Mouse (Mus musculus) spleen, postnatal 4 days (tissue): Measurements from ENCODE around the gene Nadk.

Source experiments
- DNase-seq, 2 experiments: peaks; one replicate each; pipeline ENCODE4 v3.0.0; 2022; ENCODE audit warnings: low spot score in 2 of 2

Nadk gene

DNA sequence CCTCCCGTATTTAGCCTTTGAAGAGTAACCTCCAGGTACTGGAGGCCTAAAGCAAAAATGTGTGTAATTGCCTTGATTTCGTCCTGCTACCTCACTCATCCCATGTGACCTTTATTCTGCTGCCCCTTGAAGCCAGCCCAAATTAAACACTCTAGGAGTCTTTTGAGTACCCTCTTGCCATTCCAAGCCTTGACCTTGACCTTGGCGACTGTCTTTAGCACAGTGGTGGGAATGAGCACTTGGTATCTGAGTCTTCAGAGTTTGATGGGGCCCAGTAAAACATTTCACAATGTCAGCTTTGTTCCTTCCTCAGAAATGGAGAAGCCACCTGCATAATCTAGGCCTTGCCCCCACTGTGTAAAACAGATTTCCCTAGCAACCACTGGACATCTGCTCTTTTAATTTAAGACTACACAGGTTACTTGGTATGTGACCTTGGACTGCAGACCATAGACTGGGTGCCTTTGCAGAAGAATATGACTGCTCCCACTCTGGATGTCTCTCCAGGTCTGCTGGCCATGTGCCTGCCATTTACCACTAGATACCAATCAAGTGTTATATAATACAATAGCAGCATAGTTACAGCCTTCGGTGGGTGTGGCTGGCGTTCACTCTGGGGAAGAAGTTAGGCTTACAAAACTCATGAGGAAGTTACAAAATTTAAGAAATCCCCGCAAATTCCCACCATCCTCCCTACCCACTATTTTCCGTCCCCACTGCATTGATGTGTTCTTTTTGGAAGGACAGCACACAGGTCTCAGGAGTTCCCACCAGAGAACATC is at the start of gene Nadk:
Gene Nadk, plus strand, starts transcription at position 718 of the 782 bp plus-strand sequence.
- DNase-seq = no peak

DNA sequence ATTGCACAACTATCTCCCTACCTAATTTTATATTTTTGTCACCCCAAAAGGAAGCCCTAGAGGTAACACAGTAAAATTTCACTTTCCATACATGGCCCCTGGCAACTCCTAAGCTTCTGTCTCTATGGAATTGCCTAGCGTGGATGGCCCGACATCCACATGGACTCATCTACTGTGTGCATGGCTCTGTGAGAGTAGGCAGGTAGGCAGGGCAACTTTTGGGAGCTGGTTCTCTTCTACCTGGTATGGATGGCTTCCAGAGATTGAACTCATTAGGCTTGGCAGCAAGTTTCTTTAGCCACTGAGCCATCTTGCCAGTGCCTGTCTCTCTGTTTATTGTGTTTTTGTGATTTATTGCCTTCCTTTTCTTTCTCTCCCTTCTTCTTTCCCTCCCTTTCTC is 47.4 kb upstream of the Nadk start:
- DNase-seq = no peak

DNA sequence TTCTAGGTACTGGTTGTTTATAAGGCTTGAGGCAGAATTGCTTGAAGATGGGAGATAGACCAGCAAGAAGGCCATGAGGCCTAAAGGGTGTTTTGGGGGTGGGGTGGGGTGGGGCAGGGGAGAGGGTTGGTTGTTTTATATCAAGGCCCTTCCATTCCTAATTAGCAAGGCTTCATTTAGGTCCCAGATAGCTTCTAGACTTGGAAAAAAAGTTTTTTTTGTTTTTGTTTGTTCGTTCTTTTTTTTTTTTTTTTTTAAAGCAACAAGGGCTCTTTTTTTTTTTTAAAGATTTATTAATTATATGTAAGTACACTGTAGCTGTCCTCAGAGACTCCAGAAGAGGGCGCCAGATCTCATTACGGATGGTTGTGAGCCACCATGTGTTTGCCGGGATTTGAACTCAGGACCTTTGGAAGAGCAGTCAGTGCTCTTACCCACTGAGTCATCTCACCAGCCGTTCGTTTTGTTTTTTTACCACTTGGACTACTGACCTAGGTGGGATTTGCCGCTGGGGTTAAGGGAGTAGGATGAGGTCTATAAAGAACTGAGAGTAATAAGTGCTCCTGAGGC is 44.1 kb upstream of the Nadk start:
- DNase-seq = no peak

DNA sequence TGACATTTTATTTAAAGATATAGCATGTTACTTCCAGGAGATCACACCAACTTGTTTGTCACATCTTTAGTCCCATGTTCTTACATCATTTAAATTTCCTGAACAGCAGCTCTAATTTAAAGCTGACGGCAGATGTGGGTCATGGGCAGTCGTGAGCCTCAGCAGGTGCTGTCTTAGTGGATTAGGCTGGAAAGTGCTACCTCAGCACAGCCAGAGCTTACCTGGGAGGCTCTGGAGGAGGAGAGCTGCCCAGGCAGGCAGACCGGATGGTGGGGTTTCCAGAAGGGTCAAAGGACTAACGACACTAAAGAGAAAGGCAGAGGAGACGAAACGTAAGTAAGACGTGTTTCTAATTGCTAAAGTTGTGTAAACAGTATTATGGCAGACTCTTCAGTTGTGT is 39.9 kb upstream of the Nadk start:
- DNase-seq = no peak

DNA sequence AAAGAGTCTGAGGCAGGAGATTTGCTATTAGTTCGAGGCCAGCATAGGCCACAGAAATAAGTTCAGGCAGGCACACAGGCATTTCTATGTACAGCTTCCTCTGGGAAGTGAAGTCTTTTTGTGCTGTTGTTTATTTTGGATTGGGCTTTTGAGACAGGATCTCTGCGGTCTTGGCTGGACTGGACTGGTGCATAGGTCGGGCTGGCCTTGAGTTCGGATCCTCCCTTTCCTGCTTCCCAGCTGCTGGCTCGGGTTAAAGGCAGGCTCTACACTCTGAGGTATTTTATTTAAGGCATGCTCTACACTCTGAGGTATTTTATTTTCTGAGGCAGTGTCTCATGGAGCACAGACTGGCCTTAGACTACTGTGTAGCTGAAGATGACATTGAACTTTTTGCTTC is 36.4 kb upstream of the Nadk start:
- no peak for DNase-seq

DNA sequence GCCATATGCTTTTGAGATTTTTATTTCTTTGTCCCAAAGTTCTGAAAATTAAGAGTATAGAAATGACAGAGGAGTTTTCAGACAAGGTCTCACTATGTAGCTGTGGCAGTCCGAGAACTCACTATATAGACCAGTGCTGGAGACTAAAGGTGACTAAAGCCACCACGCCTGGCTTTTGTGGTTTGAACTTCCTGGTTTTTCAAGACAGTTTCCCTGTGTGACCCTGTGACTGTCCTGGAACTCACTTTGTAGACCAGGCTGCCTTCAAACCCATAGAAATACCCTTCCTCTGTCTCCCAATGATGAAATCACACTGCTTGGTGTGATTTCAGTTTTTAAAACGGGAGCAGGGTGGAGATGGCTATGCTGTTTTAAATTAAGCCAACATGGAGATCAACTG is 32.9 kb upstream of the Nadk start:
- no peak for DNase-seq

DNA sequence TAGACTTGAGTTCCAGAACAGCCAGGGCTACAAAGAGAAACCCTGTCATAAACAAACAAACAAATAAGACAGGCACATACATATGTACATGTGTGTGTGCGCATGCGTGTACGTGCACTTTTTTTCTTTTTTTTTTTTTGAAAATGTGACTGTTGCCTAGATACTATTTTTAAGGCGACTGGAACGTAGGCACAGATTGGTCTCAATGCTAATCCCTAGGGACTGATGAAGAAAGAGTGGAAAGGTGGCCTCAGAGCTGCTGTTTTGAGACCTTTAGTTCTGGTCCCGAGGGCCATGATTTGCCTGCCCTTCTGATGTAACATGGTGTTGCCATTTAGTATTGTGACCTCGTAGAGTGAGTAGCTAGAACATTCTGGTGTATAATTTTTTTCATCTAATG is 12.2 kb upstream of the Nadk start:
- DNase-seq = no peak

DNA sequence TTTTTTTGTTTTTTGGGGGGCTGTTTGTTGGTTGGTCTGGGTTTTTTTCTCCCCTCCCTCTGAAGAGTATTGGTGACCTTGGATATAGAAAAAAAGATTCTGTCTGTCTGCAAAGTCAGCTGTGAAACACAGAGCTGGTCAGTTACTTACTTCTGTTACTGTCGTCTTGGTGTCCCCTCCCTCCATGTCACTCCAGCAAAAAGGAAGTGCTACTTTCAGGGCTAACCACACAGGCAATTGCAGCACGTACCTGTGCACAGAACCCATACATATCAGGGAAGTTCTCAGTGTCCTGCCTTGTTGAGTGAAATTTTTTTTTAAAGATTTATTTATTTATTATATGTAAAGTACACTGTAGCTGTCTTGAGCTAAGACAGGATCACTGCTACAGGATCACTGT is 11.7 kb upstream of the Nadk start:
- DNase-seq = no peak

DNA sequence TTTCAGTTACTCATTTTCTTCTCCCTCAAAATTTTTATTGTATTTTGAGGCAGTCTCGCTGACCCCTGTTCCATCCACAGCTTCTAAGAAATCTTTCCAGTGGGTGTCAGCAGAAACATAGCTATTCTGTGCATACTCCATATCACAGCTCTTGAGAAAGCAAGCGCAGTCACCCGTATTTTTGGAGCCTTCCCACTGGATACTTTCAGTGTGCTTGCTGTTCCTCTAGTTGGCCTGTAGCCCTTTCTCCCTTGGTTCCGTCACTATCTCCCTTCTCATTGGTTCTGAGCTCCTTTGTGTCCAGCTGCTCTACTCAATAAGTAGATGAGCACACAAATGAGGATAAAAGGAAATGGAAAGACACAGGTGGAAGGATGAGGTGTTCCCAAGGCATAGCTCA is 11.1 kb upstream of the Nadk start:
- DNase-seq = no peak

DNA sequence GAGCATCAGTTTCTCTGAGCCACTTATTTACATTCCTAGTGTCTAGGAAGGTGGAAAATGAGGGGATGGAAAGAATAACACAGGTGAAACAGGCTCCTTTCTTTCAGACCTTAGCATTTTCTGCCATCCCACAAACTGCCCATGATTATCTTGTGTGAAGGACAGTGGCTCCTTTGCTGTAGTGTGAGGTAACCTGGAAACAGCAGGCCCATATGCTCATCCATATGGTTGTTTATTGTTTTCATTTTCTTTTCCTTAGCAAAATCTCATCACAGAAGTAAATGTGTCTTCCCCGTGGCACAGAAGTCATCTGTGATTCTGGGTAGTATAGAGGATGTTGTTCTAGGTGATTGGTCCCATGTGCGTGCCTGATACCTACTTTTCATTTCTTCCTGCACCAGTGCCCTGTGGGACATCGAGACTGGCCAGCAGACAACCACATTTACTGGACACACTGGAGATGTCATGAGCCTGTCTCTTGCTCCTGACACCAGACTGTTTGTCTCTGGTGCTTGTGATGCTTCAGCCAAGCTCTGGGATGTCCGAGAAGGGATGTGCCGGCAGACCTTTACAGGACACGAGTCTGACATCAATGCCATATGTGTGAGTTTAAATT is 9.2 kb upstream of the Nadk start:
- DNase-seq = no peak

DNA sequence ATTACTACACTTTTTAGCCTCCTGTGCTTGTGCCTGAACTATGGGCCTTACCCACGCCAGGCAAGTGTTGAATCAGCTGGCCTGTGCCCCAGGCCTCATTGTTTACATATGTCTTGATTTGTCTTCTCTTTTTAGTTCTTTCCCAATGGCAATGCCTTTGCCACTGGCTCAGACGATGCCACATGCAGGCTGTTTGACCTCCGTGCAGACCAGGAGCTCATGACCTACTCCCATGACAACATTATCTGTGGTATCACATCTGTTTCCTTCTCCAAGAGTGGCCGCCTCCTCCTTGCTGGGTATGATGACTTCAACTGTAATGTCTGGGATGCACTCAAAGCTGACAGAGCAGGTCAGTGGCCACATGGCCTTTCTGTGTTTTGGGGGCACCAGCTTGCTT is 7.3 kb upstream of the Nadk start:
- no peak for DNase-seq

DNA sequence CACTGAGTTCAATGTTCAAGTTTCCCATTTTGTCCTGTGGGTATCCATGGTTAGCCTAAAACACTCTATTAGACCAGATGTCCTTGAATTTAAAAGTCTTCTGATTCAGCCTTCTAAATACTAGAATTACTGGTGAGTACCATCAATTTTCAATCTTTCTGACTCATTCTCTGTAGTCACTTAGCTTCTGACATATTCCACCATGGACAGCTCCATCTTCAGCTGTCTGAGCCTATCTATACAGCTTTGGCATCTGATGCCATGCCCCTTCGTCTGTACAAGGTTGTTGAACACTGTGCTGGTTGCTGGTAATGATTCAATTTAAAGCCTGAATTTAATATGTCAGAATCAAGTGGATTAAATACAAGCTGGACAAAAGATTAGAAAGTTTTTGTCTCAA is 6.7 kb upstream of the Nadk start:
- DNase-seq = no peak

DNA sequence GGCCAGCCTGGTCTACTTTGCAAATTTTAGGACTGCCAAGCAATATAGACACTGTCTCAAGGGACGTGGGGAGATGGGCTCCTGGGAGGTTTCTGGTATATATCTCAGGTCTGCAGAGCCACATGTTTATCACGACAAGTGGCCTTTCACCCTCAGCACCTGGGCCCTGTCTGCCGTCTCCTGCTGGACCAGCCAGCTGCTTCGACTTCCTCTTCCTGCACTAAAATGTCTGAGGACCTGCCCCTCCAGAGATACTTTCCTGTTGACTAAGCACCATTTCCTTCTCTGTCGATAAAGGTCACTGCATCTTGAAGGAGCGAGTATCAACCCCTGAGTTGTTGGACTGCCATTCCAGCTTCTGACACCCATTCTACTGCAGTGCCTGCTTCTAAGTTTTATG is 2.7 kb upstream of the Nadk start:
- DNase-seq = no peak

DNA sequence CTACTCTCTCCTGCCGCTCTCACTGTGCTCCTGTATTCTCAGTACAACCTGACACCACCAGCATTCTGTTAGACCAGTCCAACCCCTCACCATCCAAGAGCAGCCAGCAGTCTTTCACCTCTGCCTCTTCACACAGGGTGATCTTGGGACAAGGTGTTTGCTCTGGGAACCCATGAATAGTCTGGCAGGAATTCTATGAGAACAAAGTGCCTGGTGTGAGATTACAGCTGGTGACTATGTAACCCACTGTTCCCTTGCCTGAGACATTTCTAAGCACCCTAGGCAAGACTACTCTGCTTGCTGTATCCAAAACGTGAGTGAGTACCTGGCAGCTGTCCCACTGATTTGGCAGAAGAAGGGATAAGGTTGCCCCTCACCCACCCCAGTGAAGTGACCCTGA is 1.2 kb upstream of the Nadk start:
- DNase-seq = no peak

DNA sequence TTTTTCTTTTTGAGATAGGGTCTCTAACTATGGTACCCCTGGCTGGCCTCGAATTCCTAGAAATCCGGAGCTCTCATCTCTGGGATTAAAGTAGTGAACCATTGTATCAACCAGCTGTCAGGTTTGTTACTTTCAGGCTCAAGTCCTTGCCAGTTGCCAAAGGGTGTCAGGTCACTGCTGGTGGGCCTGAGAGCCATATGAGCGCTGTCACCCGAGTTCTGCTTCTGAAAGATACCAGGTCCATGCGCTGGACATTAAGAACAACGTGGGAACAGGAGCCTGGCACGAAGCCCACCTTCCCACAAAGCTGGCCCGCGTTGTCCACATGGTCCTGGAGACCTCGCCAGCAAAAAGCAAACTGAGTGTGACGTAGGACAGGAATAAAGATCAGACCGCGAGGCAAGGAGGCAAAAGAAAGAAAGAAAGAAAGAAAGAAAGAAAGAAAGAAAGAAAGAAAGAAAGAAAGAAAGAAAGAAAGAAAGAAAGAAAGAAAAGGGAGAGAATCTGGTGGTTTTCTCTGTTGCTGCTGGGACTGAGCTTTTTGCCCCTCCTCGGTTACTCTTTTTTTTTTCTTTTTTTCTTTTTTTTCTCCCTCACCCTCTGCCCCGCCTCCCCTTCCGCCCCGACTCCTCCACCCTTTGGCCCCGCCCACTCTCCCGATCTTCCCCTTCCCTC is 684 bp downstream of the Nadk start:
- DNase-seq = peak; percentile 42 to 73

DNA sequence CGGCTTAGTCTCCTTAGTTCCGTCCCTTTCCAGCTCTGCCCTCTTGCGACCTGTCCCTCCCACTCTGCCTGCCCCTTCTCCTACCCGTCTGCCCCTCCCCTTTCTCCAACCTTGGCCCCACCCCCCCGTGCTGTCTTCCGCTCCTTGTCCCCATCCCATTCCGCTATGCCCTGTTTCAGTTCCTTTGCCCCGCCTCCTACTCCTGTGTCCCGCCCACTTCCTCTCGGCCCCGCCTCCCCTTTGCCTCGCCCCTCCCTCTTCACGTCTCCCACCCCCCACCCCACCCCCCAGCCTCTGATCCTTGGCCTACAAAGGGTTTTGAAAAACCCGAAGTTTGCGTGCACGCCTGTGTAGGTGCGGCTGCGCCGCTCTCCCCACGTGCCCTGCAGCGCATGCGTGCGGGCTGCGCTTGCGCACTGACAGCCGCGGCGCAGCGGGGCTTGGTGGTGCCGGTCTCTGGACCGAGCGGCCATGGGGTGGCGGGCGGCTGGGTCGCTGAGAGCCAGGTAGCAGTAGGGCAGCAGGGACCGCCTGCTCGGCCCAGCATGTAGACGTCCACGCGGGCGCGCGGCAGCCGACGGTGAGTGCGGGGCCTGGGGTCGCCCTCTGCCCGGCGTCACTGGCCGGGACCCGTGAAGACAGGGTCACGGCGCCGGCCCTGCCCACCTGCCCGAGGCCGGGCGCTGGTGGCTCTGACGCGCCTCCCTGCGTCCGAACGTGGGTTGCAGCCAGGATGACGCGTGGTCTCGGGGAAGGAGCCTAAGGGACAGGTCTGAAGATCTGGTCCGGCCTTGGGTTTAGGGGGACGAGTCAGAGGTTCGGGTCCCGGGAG is 1.4 kb downstream of the Nadk start:
- DNase-seq = peak; percentile 95

DNA sequence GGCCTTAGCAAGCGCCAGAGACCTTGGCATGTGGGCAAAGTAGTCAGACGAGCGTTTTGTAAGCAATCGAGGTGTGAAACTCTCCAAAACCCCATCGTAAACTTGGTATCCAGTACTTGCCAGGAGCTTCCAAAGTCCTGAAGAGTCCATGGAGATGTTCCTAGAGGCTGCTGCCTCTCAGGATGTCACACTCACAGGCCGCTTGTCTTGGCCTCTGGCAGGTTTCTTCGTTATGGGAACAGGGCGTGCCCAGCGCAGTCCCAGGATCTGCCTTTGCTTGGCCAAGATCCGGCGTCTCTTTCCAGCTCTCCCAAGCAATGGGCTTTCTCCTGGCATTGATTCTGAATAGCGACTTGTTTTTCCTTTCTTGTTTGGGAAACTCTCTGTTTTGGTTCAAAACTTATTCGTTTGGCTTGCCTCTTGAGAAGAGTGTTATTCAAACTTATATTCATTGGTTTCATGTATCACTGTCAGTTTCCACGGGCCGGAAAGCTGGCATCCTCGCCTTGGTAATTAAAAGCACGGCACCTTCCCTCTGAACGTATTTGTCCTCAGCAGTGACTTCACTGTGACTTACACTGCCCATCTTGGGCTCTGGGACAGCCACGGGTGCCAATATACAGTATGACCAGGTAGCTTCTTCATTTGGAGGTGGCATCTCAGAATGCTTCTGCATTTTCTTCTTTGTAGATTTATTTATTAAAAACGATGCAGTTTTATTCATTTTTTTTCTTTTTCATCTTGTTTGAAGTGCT is 2.3 kb downstream of the Nadk start:
- no peak for DNase-seq

DNA sequence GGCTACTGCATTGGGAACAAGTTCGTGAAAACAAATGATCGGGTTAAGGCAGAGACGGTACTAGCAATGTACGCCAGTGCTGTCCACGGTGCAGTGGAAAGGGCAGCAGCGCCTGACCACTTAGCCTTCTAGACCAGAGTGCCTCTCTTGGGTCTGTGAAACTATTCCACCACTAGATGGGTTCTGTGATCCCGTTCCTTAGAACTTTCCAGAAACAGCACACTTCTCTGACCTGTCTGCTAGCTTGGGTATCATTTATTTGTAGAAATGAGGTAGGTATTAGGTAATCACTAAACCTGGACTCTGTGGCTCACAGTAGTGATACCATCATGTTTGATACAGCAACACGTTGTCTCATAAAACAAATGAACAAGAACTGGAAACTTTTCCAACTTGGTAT is 4.4 kb downstream of the Nadk start:
- DNase-seq = no peak

DNA sequence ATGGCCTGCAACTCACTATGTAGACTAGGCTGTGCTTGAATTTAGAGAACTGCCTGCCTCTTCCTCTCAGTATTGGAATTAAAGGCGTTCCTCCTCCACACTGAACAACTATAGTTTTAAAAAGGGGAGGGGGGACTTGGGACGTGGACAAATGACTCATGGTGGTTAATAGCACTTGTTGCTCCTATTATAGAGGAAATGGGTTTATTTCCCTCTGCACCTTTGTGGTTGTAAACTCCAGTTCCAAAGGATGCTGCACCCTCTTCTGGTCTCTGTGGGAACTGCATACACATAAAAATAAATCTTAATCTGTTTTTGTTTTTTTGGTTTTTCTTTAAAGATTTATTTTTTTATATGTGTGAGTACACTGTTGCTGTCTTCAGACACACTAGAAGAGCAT is 6.0 kb downstream of the Nadk start:
- DNase-seq = no peak

DNA sequence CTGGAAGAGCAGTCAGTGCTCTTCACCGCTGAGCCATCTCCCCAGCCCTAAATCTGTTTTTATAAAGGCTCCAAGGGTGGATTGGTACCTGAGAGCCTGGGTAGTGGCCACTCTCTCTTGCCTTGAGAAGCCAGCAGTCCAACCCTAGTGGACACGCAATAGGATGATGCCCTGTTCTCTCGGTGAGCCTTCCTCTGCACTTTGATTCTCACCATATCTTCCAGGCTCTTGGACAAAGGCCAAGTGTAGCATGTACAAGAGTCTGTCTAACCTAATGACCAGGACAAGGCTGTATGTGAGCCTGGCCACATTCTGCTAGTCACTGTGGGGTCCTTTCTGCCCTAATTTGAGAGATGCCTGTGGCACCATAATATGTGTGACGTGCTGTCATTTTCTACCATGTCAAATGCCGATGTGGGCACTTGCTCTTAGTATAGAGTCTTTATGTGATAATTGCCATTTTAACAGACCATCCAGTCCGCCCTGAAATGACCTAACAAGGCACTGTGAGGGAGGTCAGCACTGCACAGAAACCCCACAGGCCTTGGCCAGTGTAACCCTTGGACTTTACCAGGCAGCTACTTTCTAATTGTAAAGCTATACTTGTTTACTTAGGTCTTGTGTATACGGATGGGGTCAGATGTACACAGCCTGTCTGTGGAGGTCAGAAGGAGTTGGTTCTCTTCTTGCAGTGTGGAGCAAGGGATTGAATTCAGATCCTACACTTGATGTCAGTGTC is 6.6 kb downstream of the Nadk start:
- no peak for DNase-seq

DNA sequence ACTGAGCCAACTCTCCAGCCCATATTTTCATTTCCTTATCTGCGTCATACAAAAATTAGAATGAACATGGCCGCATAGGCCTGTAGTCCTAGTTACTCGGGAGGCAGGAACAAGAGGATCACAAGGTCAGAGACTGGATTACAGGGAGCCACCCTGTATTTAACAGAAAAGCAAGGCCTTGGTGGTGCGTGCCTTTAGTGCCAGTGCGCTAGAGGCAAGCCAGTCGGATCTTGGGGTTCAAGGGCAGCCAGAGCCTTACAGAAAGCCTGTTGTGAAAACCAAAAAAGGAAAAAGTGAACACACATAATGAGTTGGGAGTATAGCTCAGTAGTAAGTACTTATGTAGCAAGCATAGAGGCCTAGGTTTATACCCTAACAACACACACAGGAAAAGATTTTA is 7.6 kb downstream of the Nadk start:
- DNase-seq = no peak
